8 mouse cellular contexts compared by ENCODE assay signal in the genomic region with DNA sequence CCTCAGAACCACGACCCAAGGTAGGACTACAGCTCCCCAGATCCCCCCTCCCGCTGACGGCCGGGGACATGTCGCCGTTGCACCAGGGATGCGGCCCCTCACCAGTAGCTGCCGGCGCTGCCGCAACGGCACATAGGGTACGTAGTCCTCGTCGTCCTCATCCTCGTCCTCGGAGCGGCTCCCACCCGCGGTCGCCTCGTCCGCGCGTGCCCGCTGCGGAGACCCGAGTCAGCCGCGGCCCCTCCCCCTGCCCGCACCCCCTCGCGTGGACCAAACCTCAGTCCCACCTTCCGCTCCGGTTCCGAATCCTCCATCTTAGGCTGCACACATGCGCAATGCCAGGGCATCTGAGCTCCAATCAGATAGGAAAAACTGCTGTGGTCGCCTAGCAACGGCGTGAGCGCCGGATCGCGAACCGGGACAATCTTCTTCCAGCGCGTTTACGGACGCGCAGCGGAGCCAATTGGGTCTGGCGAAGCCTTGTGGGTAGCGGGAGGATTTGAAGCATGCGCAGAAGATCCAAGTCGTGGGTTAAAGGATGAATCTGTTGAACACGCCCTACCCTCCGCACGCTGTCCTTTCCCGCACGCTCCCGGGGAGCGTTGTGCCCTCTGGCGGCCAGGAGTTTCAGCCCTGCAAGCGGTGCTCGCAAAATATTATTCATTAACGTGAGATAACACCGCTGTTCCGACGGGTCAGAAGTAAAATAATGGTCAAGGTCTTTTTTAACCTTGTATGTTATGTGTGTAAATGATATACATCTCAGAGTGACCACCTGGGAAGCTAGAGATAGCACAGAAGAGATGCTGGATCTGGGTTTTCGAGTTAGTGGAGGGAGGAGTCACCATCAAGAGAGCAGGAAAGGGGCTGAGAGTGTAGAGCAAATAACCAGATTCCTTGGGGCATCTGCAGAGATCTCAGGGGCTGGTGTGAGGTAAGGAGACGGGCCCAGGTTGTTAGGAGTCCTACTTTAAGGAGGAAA. TPM values are rescaled to one million over a fixed set of nuclear protein-coding genes. Genes with fewer than 3 reads are reported as not detected.
DNase-seq lines count a peak whose midpoint lies in the region; ATAC-seq and TF ChIP-seq lines count a peak whose summit lies in the region.

A gene (minus strand): TSS at position 465 of the 982 bp plus-strand sequence.

- H3K9me3 ChIP-seq in embryonic facial prominence, embryonic 15.5 days (replicated peaks) = no peaks in the 10 kb centered on the region
- no peaks in the 10 kb centered on the region for H3K9me3 ChIP-seq in limb, embryonic 14.5 days (ENCODE audit: control insufficient read depth, low read length)
- no peaks in the 10 kb centered on the region for H3K9me3 ChIP-seq in midbrain, postnatal 0 days (ENCODE audit: low read length)

- H3K4me1 ChIP-seq in bone marrow, adult 2 months (ENCODE audit: control insufficient read depth, insufficient read depth, low read length) = no peaks in the 10 kb centered on the region; the same call in 1 of the 2 replicates
- H3K4me1 ChIP-seq in embryonic facial prominence, embryonic 15.5 days = peaks cover 17% of the 10 kb centered on the region
- peaks cover 6% of the 10 kb centered on the region; the same call in 1 of the 2 replicates for H3K4me1 ChIP-seq in limb, embryonic 14.5 days (ENCODE audit: control insufficient read depth, insufficient read depth, low read length)
- H3K4me1 ChIP-seq in midbrain, postnatal 0 days (ENCODE audit: insufficient read depth, low read length) = peaks cover 9% of the 10 kb centered on the region; the same call in 1 of the 2 replicates

- H3K27ac ChIP-seq in bone marrow, adult 2 months (ENCODE audit: control insufficient read depth, insufficient read depth, low read depth, low read length, poor library complexity) = peak within 1 kb of the TSS; percentile 15; the same call in 1 of the 2 replicates
- H3K27ac ChIP-seq in embryonic facial prominence, embryonic 15.5 days (replicated peaks) = peak within 1 kb of the TSS; percentile 45
- peak within 1 kb of the TSS; percentile 22; the same call in 1 of the 2 replicates for H3K27ac ChIP-seq in limb, embryonic 14.5 days (replicated peaks; ENCODE audit: low read depth, low read length)
- peak within 1 kb of the TSS; percentile 83 for H3K27ac ChIP-seq in midbrain, postnatal 0 days (ENCODE audit: low read depth, low read length)

- peak; percentile 27; the same call in 1 of the 2 replicates for TF ChIP-seq POLR2A in bone marrow, adult 2 months (IDR thresholded peaks at IDR 0.05; ENCODE audit: borderline replicate concordance, control insufficient read depth, low read depth, low read length)
- no peak for TF ChIP-seq POLR2A in limb, embryonic 14.5 days (IDR thresholded peaks at IDR 0.05; ENCODE audit: borderline replicate concordance, extremely low read depth, insufficient read depth, insufficient read length)

- H3K36me3 ChIP-seq in embryonic facial prominence, embryonic 15.5 days = peaks cover 72% of the 10 kb centered on the region
- peaks cover 78% of the 10 kb centered on the region for H3K36me3 ChIP-seq in limb, embryonic 14.5 days (ENCODE audit: control insufficient read depth, insufficient read depth, low read length)
- H3K36me3 ChIP-seq in midbrain, postnatal 0 days (ENCODE audit: insufficient read depth, low read length) = peaks cover 54% of the 10 kb centered on the region

- no peaks in the 10 kb centered on the region for H3K27me3 ChIP-seq in embryonic facial prominence, embryonic 15.5 days
- H3K27me3 ChIP-seq in limb, embryonic 14.5 days (ENCODE audit: control insufficient read depth, insufficient read depth, low read length) = no peaks in the 10 kb centered on the region
- H3K27me3 ChIP-seq in midbrain, postnatal 0 days (ENCODE audit: insufficient read depth, low read length) = no peaks in the 10 kb centered on the region

- H3K4me2 ChIP-seq in embryonic facial prominence, embryonic 15.5 days (replicated peaks) = peak within 1 kb of the TSS; percentile 91
- H3K4me2 ChIP-seq in limb, embryonic 14.5 days (replicated peaks; ENCODE audit: low read depth, low read length, severe bottlenecking) = peak within 1 kb of the TSS; percentile 63
- H3K4me2 ChIP-seq in midbrain, postnatal 0 days (ENCODE audit: low read depth, low read length, poor library complexity, severe bottlenecking) = peak within 1 kb of the TSS; percentile 88

- peak; percentile 100 for DNase-seq in 416B (ENCODE audit: low read depth)
- peak; percentile 100 for DNase-seq in heart, adult 8-10 months (ENCODE audit: low spot score)
- DNase-seq in kidney, adult 9 months = peak; percentile 100
- DNase-seq in limb, embryonic 14.5 days (ENCODE audit: low spot score) = peak; percentile 99
- DNase-seq in midbrain, postnatal 0 days (ENCODE audit: low spot score) = peak; percentile 100
- peak; percentile 97 for DNase-seq in spleen, postnatal 14 days (ENCODE audit: low spot score in 2 of 2)

- TF ChIP-seq CTCF in bone marrow, adult 2 months (IDR thresholded peaks at IDR 0.05; ENCODE audit: control insufficient read depth, insufficient read depth, low read length) = peak; percentile 98
- peak; percentile 95 for TF ChIP-seq CTCF in midbrain, postnatal 0 days (IDR thresholded peaks at IDR 0.05)

- 1% methylated on average over 70 of the region's 70 CpGs for WGBS in bone marrow, adult 2 months
- under 1% methylated on average over 70 of the region's 70 CpGs for WGBS in embryonic facial prominence, embryonic 15.5 days
- WGBS in limb, embryonic 14.5 days = 4% methylated on average over 59 of the region's 70 CpGs
- WGBS in midbrain, postnatal 0 days = under 1% methylated on average over 70 of the region's 70 CpGs

- ATAC-seq in embryonic facial prominence, embryonic 15.5 days (ENCODE audit: insufficient number of reproducible peaks, low FRiP score, low TSS enrichment, low read depth) = peak; percentile 96
- peak; percentile 97 for ATAC-seq in limb, embryonic 14.5 days (ENCODE audit: low FRiP score, low read depth)
- peak; percentile 97 for ATAC-seq in midbrain, postnatal 0 days (ENCODE audit: low FRiP score)

- peak within 1 kb of the TSS; percentile 92 for H3K9ac ChIP-seq in embryonic facial prominence, embryonic 15.5 days
- peak within 1 kb of the TSS; percentile 72 for H3K9ac ChIP-seq in limb, embryonic 14.5 days (ENCODE audit: low read depth, low read length, severe bottlenecking)
- peak within 1 kb of the TSS; percentile 78 for H3K9ac ChIP-seq in midbrain, postnatal 0 days (replicated peaks; ENCODE audit: low read length, poor library complexity, severe bottlenecking)

- H3K4me3 ChIP-seq in bone marrow, adult 2 months (replicated peaks; ENCODE audit: control insufficient read depth, low read depth, low read length) = peak within 1 kb of the TSS; percentile 80
- peak within 1 kb of the TSS; percentile 89 for H3K4me3 ChIP-seq in embryonic facial prominence, embryonic 15.5 days (replicated peaks)
- peak within 1 kb of the TSS; percentile 88 for H3K4me3 ChIP-seq in limb, embryonic 14.5 days (replicated peaks; ENCODE audit: low read length)
- H3K4me3 ChIP-seq in midbrain, postnatal 0 days (ENCODE audit: low read depth, low read length) = peak within 1 kb of the TSS; percentile 72

RNA-seq across cellular contexts. Expression of the gene that starts here (rescaled TPM):
- polyA plus RNA-seq in bone marrow, adult 2 months (2011; ENCODE audit: insufficient read depth, insufficient read length, low replicate concordance, missing spikeins) = 21.4 and 40.3 TPM in 2 replicates
- 61.4 and 66.2 TPM in 2 replicates for polyA plus RNA-seq in embryonic facial prominence, embryonic 15.5 days (2015; fragmentation: Nextera tagmentation; extraction: Ambion mirVana)
- 10 to 100 TPM; 11.8 to 17.0 (median 13.7) TPM for total RNA-seq in heart, adult 8-10 months (2022)
- polyA plus RNA-seq in limb, embryonic 14.5 days (2012; rRNA removed) = 89.3 and 92.6 TPM in 2 replicates
- polyA plus RNA-seq in limb, embryonic 14.5 days (2014; fragmentation: Nextera tagmentation; extraction: Ambion mirVana) = 59.9 and 61.6 TPM in 2 replicates
- 51.9 and 58.9 TPM in 2 replicates for total RNA-seq in midbrain, postnatal 0 days (2014; rRNA removed)
- 45.4 and 49.1 TPM in 2 replicates for polyA plus RNA-seq in midbrain, postnatal 0 days (2015; fragmentation: Nextera tagmentation; extraction: Ambion mirVana)

Comparison
In these comparisons a context has a peak if more than half of its experiments do, and no peak if none do; other contexts are left out.
1. Peak in every context shown above with its lines: DNase-seq, ATAC-seq, H3K4me3 ChIP-seq and H3K27ac ChIP-seq.
2. H3K27ac ChIP-seq: peak in every context shown above with its lines; median percentile 83 in midbrain, postnatal 0 days; 45 in embryonic facial prominence, embryonic 15.5 days; 22 in limb, embryonic 14.5 days; 15 in bone marrow, adult 2 months.